Mouse (Mus musculus) MEL (cell line): Measurements from ENCODE around the gene Disp1.

ENCODE experiments used
- CTCF ChIP-seq, 3 experiments: IDR thresholded peaks in 2 of 3; conservative IDR thresholded peaks in 1 of 3; 2 replicates each; pipeline ENCODE4 v1.5.1; 2011 to 2012; ENCODE audit warnings: low read length in 3 of 3, low read depth in 2 of 3, mild to moderate bottlenecking in 2 of 3, improper control_type of control experiment in 1 of 3, inconsistent platforms in 1 of 3, mixed read lengths in 1 of 3, moderate library complexity in 1 of 3; ENCODE audit not compliant: control insufficient read depth in 1 of 3, insufficient read depth in 1 of 3, poor library complexity in 1 of 3, severe bottlenecking in 1 of 3
- GATA1 ChIP-seq: IDR thresholded peaks from 2 replicates; pipeline ENCODE4 v1.6.1; 2011; ENCODE audit warnings: low read depth, low read length, improper control_type of control experiment
- MAFK ChIP-seq: IDR thresholded peaks from 2 replicates; pipeline ENCODE4 v1.6.1; 2011; ENCODE audit warnings: low read depth, mild to moderate bottlenecking, low read length, improper control_type of control experiment, borderline replicate concordance
- MYB ChIP-seq: IDR thresholded peaks from 2 replicates; pipeline ENCODE4 v1.6.1; 2011; ENCODE audit warnings: mild to moderate bottlenecking, low read depth, low read length, improper control_type of control experiment
- MYC ChIP-seq: IDR thresholded peaks from 2 replicates; pipeline ENCODE4 v1.6.1; 2011; ENCODE audit warnings: low read depth, mild to moderate bottlenecking, low read length, improper control_type of control experiment, moderate library complexity
- POLR2A ChIP-seq, 2 experiments: IDR thresholded peaks; 2 replicates each; pipeline ENCODE4 v1.6.1; 2011 to 2012; ENCODE audit warnings: low read length in 2 of 2, mild to moderate bottlenecking in 2 of 2, control low read depth in 1 of 2, improper control_type of control experiment in 1 of 2, low read depth in 1 of 2, moderate library complexity in 1 of 2; ENCODE audit not compliant: control insufficient read depth in 1 of 2, insufficient read depth in 1 of 2, poor library complexity in 1 of 2
- RAD21 ChIP-seq: IDR thresholded peaks from 2 replicates; pipeline ENCODE4 v1.6.1; 2011; ENCODE audit warnings: mild to moderate bottlenecking, low read depth, low read length, improper control_type of control experiment
- SIN3A ChIP-seq: IDR thresholded peaks from 2 replicates; pipeline ENCODE4 v1.6.1; 2012; ENCODE audit warnings: low read length, improper control_type of control experiment, inconsistent platforms
- SMC3 ChIP-seq: IDR thresholded peaks from 2 replicates; pipeline ENCODE4 v1.6.1; 2011; ENCODE audit warnings: low read depth, low read length, improper control_type of control experiment
- TAL1 ChIP-seq: IDR thresholded peaks from 2 replicates; pipeline ENCODE4 v1.6.1; 2012; ENCODE audit warnings: mild to moderate bottlenecking, inconsistent platforms, low read length, moderate library complexity, mixed read lengths
- UBTF ChIP-seq: IDR thresholded peaks from 2 replicates; pipeline ENCODE4 v1.6.1; 2012; ENCODE audit warnings: low read depth, mild to moderate bottlenecking, inconsistent platforms, low read length, improper control_type of control experiment, moderate library complexity, borderline replicate concordance; ENCODE audit not compliant: insufficient read depth
- USF1 ChIP-seq: IDR thresholded peaks from 2 replicates; pipeline ENCODE4 v1.6.1; 2014; ENCODE audit warnings: low read depth, mild to moderate bottlenecking, inconsistent platforms, low read length, improper control_type of control experiment, moderate library complexity
- ZKSCAN1 ChIP-seq: IDR thresholded peaks from 2 replicates; pipeline ENCODE4 v1.6.1; 2012; ENCODE audit warnings: low read depth, mild to moderate bottlenecking, inconsistent platforms, low read length, improper control_type of control experiment, moderate library complexity
- ZNF384 ChIP-seq: IDR thresholded peaks from 2 replicates; pipeline ENCODE4 v1.6.1; 2012; ENCODE audit warnings: low read depth, mild to moderate bottlenecking, inconsistent platforms, low read length, improper control_type of control experiment

DNA sequence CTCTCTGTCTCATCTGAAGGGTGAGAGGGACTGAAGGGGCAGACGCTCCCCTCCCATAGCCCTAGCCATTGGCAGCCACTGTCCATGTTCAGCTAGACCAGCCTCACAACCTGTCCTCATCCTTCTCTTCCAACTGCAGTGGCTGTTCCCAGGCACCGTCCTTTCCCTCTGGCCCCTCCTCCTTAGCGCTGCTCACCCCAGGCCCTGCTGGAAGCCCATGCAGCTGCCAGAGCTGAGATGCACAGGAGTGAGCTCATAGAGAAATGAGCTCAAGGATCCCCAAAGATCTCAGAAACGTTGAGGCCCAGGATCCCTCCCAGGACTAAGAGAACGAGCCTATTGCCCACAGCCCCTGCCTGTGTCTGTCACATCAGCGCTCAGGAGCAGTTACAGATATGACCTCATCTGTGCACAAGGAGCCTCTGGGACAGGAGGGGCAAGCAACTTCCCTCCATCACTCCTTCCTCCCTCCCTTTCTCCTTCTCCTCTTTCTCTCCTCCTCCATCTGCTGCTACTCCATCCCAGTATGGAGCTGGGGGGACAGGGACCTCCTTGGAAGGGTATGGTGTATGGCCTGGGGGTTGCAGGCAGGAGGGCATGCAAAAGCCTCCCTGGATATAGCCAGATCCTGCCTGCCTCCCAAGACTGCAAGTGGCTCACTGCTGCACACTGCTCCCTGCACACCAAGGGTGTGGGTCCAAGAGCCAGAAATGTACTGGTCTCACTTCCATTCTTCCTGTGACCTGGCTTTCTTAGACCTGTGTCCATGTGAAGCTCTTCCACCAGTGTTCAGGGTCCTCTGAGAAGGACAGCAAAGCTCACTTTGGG, 181.2 kb downstream of the Disp1 start:
- TF ChIP-seq GATA1 (no peak), SMC3 (no peak), MAFK (no peak), CTCF (IDR thresholded peaks at IDR 0.05 in 2 of 3, conservative IDR thresholded peaks at IDR 0.05 in 1 of 3; ENCODE audit: control insufficient read depth in 1 of 3, insufficient read depth in 1 of 3, low read depth in 2 of 3, low read length in 3 of 3, poor library complexity in 1 of 3, severe bottlenecking in 1 of 3) (no peak), UBTF (no peak), ZKSCAN1 (no peak), ZNF384 (no peak), USF1 (no peak), TAL1 (no peak), RAD21 (no peak), MYC (no peak), SIN3A (no peak), POLR2A (IDR thresholded peaks at IDR 0.05; ENCODE audit: control insufficient read depth in 1 of 2, insufficient read depth in 1 of 2, low read depth in 1 of 2, low read length in 2 of 2, poor library complexity in 1 of 2) (no peak), MYB (no peak)
